Comparison of ENCODE assay signal across 19 mouse cellular contexts in genomic region chr12:109951884-109952456, GRCm38 (mm10).
DNase-seq lines count a peak whose midpoint lies in the region; ATAC-seq and TF ChIP-seq lines count a peak whose summit lies in the region.
"Had no signal": no experiment of that assay in that cellular context is flagged by ENCODE, and none has a peak within 500 bp of the region (broad histone marks: within the 10 kb centered on the region; RNA-seq: fewer than 3 reads in every experiment).

No protein-coding gene starts in this region.

- peaks cover 24% of the 10 kb centered on the region for H3K4me1 ChIP-seq in heart, embryonic 12.5 days (replicated peaks)
- peaks cover 51% of the 10 kb centered on the region for H3K4me1 ChIP-seq in E14TG2a.4 (replicated peaks; ENCODE audit: low read depth, low read length)
- peaks cover 33% of the 10 kb centered on the region for H3K4me1 ChIP-seq in liver, embryonic 12.5 days

- H3K9ac ChIP-seq in heart, embryonic 12.5 days: no peak overlapping the region
- H3K9ac ChIP-seq in liver, embryonic 12.5 days: no peak overlapping the region
- H3K9ac ChIP-seq: hindbrain, embryonic 14.5 days; stomach, embryonic 15.5 days had no signal

- no peaks in the 10 kb centered on the region for H3K36me3 ChIP-seq in heart, embryonic 12.5 days
- no peaks in the 10 kb centered on the region for H3K36me3 ChIP-seq in E14TG2a.4 (ENCODE audit: insufficient read depth, low read length)
- no peaks in the 10 kb centered on the region for H3K36me3 ChIP-seq in liver, embryonic 12.5 days
- H3K36me3 ChIP-seq: stomach, embryonic 15.5 days had no signal

- no peaks in the 10 kb centered on the region for H3K9me3 ChIP-seq in heart, embryonic 12.5 days (replicated peaks)
- no peaks in the 10 kb centered on the region for H3K9me3 ChIP-seq in E14TG2a.4 (ENCODE audit: low read length)
- H3K9me3 ChIP-seq in liver, embryonic 12.5 days (replicated peaks): no peaks in the 10 kb centered on the region
- H3K9me3 ChIP-seq: stomach, embryonic 15.5 days had no signal

- DNase-seq in heart, postnatal 36 days: no peak
- DNase-seq in brain, embryonic 14.5 days (ENCODE audit: low read depth): peak; percentile 22
- no peak for DNase-seq in cerebellum, postnatal 36 days
- DNase-seq in adrenal gland, postnatal 25 days: no peak
- DNase-seq: adrenal gland, postnatal 36 days; cerebellum, adult 9-11 months; embryo, embryonic 11 days; lung, postnatal 10 days; right cerebral cortex, adult 18-20 months; spleen, adult 18-20 months; thymus, postnatal 25 days had no signal

- WGBS in heart, embryonic 12.5 days: 38% methylated on average over 10 of the region's 10 CpGs
- 51% methylated on average over 10 of the region's 10 CpGs for WGBS in liver, embryonic 12.5 days (ENCODE audit: insufficient replicate concordance)

- no peak for TF ChIP-seq CTCF in E14TG2a.4 (conservative IDR thresholded peaks at IDR 0.05; ENCODE audit: low read length)
- TF ChIP-seq CTCF in brain, embryonic 14.5 days (IDR thresholded peaks at IDR 0.05; ENCODE audit: borderline replicate concordance, extremely low read depth, insufficient read depth, insufficient read length): no peak

- H3K4me3 ChIP-seq in heart, embryonic 12.5 days: no peak overlapping the region
- peak overlapping the region; percentile 49 for H3K4me3 ChIP-seq in E14TG2a.4 (replicated peaks; ENCODE audit: low read length)
- no peak overlapping the region for H3K4me3 ChIP-seq in liver, embryonic 12.5 days
- H3K4me3 ChIP-seq: erythroblast, embryonic 14.5 days; stomach, embryonic 15.5 days had no signal

- intact Hi-C loops in heart, postnatal 36 days (cut with DNase I): no loop called here

- peak; percentile 41; the same call in 1 of the 2 replicates for ATAC-seq in heart, embryonic 12.5 days (ENCODE audit: insufficient number of reproducible peaks, low FRiP score)
- ATAC-seq in liver, embryonic 12.5 days: peak; percentile 87
- ATAC-seq in granulocyte monocyte progenitor cell, adult 5-6 weeks (replicated peaks; ENCODE audit: poor library complexity, severe bottlenecking): no peak
- ATAC-seq: intestine, postnatal 0 days had no signal

- peaks cover 20% of the 10 kb centered on the region for H3K27me3 ChIP-seq in heart, embryonic 12.5 days (replicated peaks)
- no peaks in the 10 kb centered on the region; the same call in 1 of the 2 replicates for H3K27me3 ChIP-seq in E14TG2a.4 (ENCODE audit: insufficient read depth, low read length)
- no peaks in the 10 kb centered on the region for H3K27me3 ChIP-seq in liver, embryonic 12.5 days (replicated peaks)
- H3K27me3 ChIP-seq: stomach, embryonic 15.5 days had no signal

- H3K27ac ChIP-seq in heart, embryonic 12.5 days (ENCODE audit: poor library complexity, severe bottlenecking): peak overlapping the region; percentile 10; the same call in 1 of the 2 replicates
- H3K27ac ChIP-seq in liver, embryonic 12.5 days: peak overlapping the region; percentile 70
- H3K27ac ChIP-seq: hindbrain, embryonic 14.5 days; stomach, embryonic 15.5 days had no signal

- H3K4me2 ChIP-seq in heart, embryonic 12.5 days: no peak overlapping the region
- H3K4me2 ChIP-seq in liver, embryonic 12.5 days: peak overlapping the region; percentile 31
- H3K4me2 ChIP-seq: hindbrain, embryonic 14.5 days; stomach, embryonic 15.5 days had no signal

- no peak for TF ChIP-seq POLR2A in brain, embryonic 14.5 days (IDR thresholded peaks at IDR 0.05; ENCODE audit: borderline replicate concordance, extremely low read depth, insufficient read depth, insufficient read length, poor library complexity, severe bottlenecking)
